Mouse (Mus musculus) spleen, adult 2 months (tissue): ENCODE results near the gene Tmem189.

Source experiments
- CTCF ChIP-seq: fragments of 200-500 bp; IDR thresholded peaks from 2 replicates; pipeline ENCODE4 v1.5.1; 2011; ENCODE audit warnings: mild to moderate bottlenecking, inconsistent platforms; ENCODE audit not compliant: insufficient read depth, insufficient read length, insufficient replicate concordance; ENCODE audit errors: extremely low read depth
- POLR2A ChIP-seq: fragments of 200-500 bp; IDR thresholded peaks from 2 replicates; pipeline ENCODE4 v1.6.1; 2011; ENCODE audit warnings: low read depth, low read length, inconsistent platforms

DNA sequence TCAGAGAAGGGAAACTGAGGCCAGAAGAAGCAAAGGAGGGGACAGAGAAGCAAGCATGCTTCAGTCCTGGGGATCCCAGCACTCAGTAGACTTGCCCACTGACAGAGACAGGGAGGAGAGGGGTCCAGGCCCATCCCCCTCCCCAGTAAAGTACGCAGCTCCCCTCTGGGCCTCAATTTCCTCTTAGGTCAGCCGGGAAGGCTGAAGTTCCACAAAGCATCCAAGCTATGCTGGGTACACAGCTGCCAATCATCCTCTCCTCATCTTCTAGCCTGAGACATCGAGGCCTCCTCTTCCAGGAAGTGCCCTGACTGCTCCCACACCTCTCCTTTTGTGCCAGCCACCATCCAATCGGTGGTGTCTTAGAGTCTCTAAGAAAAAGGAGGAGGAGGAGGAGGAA lies 93.4 kb downstream of the Tmem189 start:
- TF ChIP-seq POLR2A (no peak), CTCF (no peak)
